Mouse (Mus musculus): ENCODE data around the gene Mpz.

GRCm38 (mm10) chr1:171116280-171116679, 34.2 kb upstream of the Mpz start:
- no peak for TF ChIP-seq CTCF (IDR thresholded peaks at IDR 0.05; ENCODE audit: control insufficient read depth, insufficient read depth, insufficient read length)
- no peak for TF ChIP-seq MAX (IDR thresholded peaks at IDR 0.05)
- TF ChIP-seq USF1 (IDR thresholded peaks at IDR 0.05; ENCODE audit: low read depth) = no peak
- no peak for TF ChIP-seq CEBPB (IDR thresholded peaks at IDR 0.05; ENCODE audit: low read depth)

Data from C2C12 (cell line).